Mouse (Mus musculus): ENCODE data around the gene Prps1. TPM values are rescaled to one million over a fixed set of nuclear protein-coding genes. Genes with fewer than 3 reads are reported as not detected.

Prps1 gene
- polyA plus RNA-seq, 1 experiment from 2014 or later = 18.3 TPM

- Histone ChIP-seq H3K9ac (ENCODE audit: low read length) (no peak overlapping the region), H3K27me3 (ENCODE audit: control insufficient read depth, insufficient read depth, low read length) (no peaks in the 10 kb centered on the region), H3K9me3 (ENCODE audit: control insufficient read depth, low read length) (no peaks in the 10 kb centered on the region), H3K27ac (replicated peaks) (no peak overlapping the region), H3K4me3 (ENCODE audit: low read depth, low read length) (no peak overlapping the region), H3K36me3 (ENCODE audit: control insufficient read depth, insufficient read depth, low read length) (no peaks in the 10 kb centered on the region), H3K4me1 (replicated peaks; ENCODE audit: control insufficient read depth, insufficient read depth) (no peaks in the 10 kb centered on the region), H3K4me2 (replicated peaks; ENCODE audit: low read depth) (no peak overlapping the region)
- ATAC-seq (ENCODE audit: low FRiP score, low TSS enrichment) (no peak), DNase-seq (ENCODE audit: low spot score) (no peak)
- 80% methylated on average over 12 of the region's 12 CpGs for WGBS
- TF ChIP-seq EP300 (optimal IDR thresholded peaks at IDR 0.05) = no peak
- no peak for TF ChIP-seq CTCF (IDR thresholded peaks at IDR 0.05; ENCODE audit: low read depth)
Observed at GRCm38 (mm10) chrX:140430506-140430905, 25.9 kb upstream of the Prps1 start.

DNA sequence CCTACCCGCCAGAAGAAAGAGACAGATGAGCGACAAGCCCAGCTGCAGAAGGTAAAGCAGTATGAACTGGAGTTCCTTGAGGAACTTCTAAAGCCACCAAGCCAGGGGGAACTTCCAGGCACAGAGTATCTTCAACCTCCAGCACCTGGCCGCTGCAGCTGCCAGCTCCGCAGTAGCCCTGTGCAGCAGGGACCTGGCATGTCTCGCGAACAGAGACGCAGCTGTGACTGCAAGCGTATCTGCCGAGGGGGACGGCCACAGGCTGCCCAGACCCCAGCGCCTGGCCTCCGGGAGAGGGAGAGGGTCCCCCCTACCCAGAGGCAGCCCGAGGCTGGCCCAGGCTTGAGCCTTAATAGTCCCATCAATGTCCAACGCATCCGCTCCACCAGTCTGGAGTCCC is 24.4 kb upstream of the Prps1 start:
- ATAC-seq (ENCODE audit: low FRiP score, low TSS enrichment) = no peak
- Histone ChIP-seq H3K4me3 (ENCODE audit: low read depth, low read length) (no peak overlapping the region), H3K4me1 (replicated peaks; ENCODE audit: control insufficient read depth, insufficient read depth) (no peaks in the 10 kb centered on the region), H3K4me2 (replicated peaks; ENCODE audit: low read depth) (no peak overlapping the region), H3K9ac (ENCODE audit: low read length) (no peak overlapping the region), H3K27ac (replicated peaks) (no peak overlapping the region), H3K36me3 (ENCODE audit: control insufficient read depth, insufficient read depth, low read length) (no peaks in the 10 kb centered on the region), H3K9me3 (ENCODE audit: control insufficient read depth, low read length) (no peaks in the 10 kb centered on the region), H3K27me3 (ENCODE audit: control insufficient read depth, insufficient read depth, low read length) (no peaks in the 10 kb centered on the region)
- WGBS = 88% methylated on average over 15 of the region's 15 CpGs
- no peak for DNase-seq (ENCODE audit: low spot score)
- TF ChIP-seq EP300 (optimal IDR thresholded peaks at IDR 0.05) (no peak), CTCF (IDR thresholded peaks at IDR 0.05; ENCODE audit: low read depth) (no peak)

DNA sequence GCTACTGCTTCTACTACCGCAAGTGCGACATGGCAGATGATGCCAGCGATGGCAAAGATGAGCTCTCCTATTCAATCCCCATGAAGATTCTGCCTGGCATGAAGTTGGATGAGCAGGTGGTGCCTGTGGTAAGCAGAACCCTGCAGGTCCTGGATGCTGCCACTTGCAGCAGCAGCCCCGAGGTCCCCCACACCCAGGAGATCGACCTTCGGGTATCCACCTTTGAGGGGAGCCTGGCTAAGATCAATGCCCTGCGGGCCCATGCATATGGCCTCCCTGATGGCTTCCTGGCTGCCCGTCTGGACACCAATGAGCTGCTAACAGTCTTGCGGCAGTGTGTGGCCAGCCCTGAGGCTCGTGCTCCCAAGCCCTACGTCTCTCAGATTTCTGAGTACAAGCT is 23.6 kb upstream of the Prps1 start:
- ATAC-seq (ENCODE audit: low FRiP score, low TSS enrichment) = no peak
- no peak overlapping the region for H3K4me3 ChIP-seq (ENCODE audit: low read depth, low read length)
- TF ChIP-seq EP300 (optimal IDR thresholded peaks at IDR 0.05) (no peak), CTCF (IDR thresholded peaks at IDR 0.05; ENCODE audit: low read depth) (no peak)
- H3K27me3 ChIP-seq (ENCODE audit: control insufficient read depth, insufficient read depth, low read length) = no peaks in the 10 kb centered on the region
- H3K9me3 ChIP-seq (ENCODE audit: control insufficient read depth, low read length) = no peaks in the 10 kb centered on the region
- H3K36me3 ChIP-seq (ENCODE audit: control insufficient read depth, insufficient read depth, low read length) = no peaks in the 10 kb centered on the region
- H3K27ac ChIP-seq (replicated peaks) = no peak overlapping the region
- no peaks in the 10 kb centered on the region for H3K4me1 ChIP-seq (replicated peaks; ENCODE audit: control insufficient read depth, insufficient read depth)
- 89% methylated on average over 11 of the region's 11 CpGs for WGBS
- no peak overlapping the region for H3K4me2 ChIP-seq (replicated peaks; ENCODE audit: low read depth)
- no peak for DNase-seq (ENCODE audit: low spot score)
- no peak overlapping the region for H3K9ac ChIP-seq (ENCODE audit: low read length)

DNA sequence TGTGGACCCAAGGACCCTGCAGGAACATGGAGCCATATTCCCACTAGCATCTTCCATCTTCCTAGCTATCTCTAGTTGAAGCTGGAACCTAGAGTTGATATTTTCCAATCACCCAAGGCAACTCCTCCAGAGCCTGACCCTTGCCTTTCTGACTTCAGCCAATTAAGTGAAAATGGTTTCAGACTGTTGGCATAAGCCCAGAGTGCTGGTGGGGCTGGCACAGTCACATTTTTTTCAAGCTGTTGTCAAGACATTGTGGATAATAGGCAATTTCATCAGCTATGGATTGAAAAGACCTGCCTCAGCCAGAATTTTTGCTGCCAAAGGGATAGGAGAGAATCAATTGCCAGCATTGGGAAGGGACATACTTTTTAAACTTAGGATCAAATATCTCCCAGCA is 18.5 kb upstream of the Prps1 start:
- Histone ChIP-seq H3K4me1 (replicated peaks; ENCODE audit: control insufficient read depth, insufficient read depth) (no peaks in the 10 kb centered on the region), H3K9ac (ENCODE audit: low read length) (no peak overlapping the region), H3K4me3 (ENCODE audit: low read depth, low read length) (no peak overlapping the region), H3K27me3 (ENCODE audit: control insufficient read depth, insufficient read depth, low read length) (no peaks in the 10 kb centered on the region), H3K4me2 (replicated peaks; ENCODE audit: low read depth) (no peak overlapping the region), H3K36me3 (ENCODE audit: control insufficient read depth, insufficient read depth, low read length) (no peaks in the 10 kb centered on the region), H3K27ac (replicated peaks) (no peak overlapping the region), H3K9me3 (ENCODE audit: control insufficient read depth, low read length) (no peaks in the 10 kb centered on the region)
- TF ChIP-seq CTCF (IDR thresholded peaks at IDR 0.05; ENCODE audit: low read depth) = no peak
- no peak for TF ChIP-seq EP300 (optimal IDR thresholded peaks at IDR 0.05)
- DNase-seq (ENCODE audit: low spot score) (no peak), ATAC-seq (ENCODE audit: low FRiP score, low TSS enrichment) (no peak)

DNA sequence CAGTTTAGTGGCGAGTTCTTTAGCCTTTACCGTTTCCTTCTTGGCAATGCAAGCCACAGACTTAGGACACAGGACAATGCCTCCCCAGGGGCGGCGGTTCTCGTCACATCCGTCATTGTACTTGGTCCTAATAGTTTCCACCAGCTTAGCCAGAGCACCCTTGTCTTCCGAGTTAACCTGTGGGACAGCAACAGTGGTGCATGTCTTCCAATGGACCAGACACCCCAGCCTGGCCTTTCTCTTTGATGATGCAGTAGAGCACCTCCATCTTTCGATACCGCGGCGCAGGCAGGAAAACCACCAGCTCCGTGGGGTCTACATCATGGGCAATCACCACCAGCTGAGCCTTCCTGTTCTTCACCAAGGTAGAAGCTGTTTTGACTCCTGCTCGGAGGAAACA is 10.9 kb upstream of the Prps1 start:
- WGBS = 80% methylated on average over 13 of the region's 13 CpGs
- Histone ChIP-seq H3K27me3 (ENCODE audit: control insufficient read depth, insufficient read depth, low read length) (no peaks in the 10 kb centered on the region), H3K4me3 (ENCODE audit: low read depth, low read length) (no peak overlapping the region), H3K9ac (ENCODE audit: low read length) (no peak overlapping the region), H3K4me2 (replicated peaks; ENCODE audit: low read depth) (no peak overlapping the region), H3K27ac (replicated peaks) (no peak overlapping the region), H3K4me1 (replicated peaks; ENCODE audit: control insufficient read depth, insufficient read depth) (no peaks in the 10 kb centered on the region), H3K36me3 (ENCODE audit: control insufficient read depth, insufficient read depth, low read length) (no peaks in the 10 kb centered on the region), H3K9me3 (ENCODE audit: control insufficient read depth, low read length) (no peaks in the 10 kb centered on the region)
- TF ChIP-seq EP300 (optimal IDR thresholded peaks at IDR 0.05) = no peak
- TF ChIP-seq CTCF (IDR thresholded peaks at IDR 0.05; ENCODE audit: low read depth) = no peak
- ATAC-seq (ENCODE audit: low FRiP score, low TSS enrichment) (no peak), DNase-seq (ENCODE audit: low spot score) (no peak)

DNA sequence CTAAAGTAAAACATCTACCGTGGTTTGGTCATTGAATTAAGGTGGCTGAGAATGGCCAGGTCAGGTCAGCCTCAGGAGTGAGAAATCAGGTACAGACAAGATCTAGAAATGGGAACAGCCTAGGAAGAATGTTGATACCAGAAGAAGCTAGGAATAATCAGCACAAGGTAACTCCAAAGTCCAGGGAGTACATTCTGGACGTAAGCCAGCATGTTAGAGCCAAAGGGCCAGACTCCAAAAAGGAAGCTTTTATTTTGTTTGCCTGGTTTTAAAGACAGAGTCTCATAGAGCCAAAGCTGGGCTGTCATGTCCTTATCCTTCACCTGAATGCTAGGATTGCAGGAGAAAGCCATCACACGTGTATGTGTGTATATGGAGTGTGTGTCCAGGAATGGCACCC is 6.3 kb upstream of the Prps1 start:
- Histone ChIP-seq H3K4me2 (replicated peaks; ENCODE audit: low read depth) (no peak overlapping the region), H3K27ac (replicated peaks) (no peak overlapping the region), H3K27me3 (ENCODE audit: control insufficient read depth, insufficient read depth, low read length) (no peaks in the 10 kb centered on the region), H3K9me3 (ENCODE audit: control insufficient read depth, low read length) (no peaks in the 10 kb centered on the region), H3K36me3 (ENCODE audit: control insufficient read depth, insufficient read depth, low read length) (no peaks in the 10 kb centered on the region), H3K4me1 (replicated peaks; ENCODE audit: control insufficient read depth, insufficient read depth) (no peaks in the 10 kb centered on the region), H3K9ac (ENCODE audit: low read length) (no peak overlapping the region), H3K4me3 (ENCODE audit: low read depth, low read length) (no peak overlapping the region)
- ATAC-seq (ENCODE audit: low FRiP score, low TSS enrichment) = no peak
- TF ChIP-seq CTCF (IDR thresholded peaks at IDR 0.05; ENCODE audit: low read depth) (no peak), EP300 (optimal IDR thresholded peaks at IDR 0.05) (no peak)
- DNase-seq (ENCODE audit: low spot score) = no peak
- 49% methylated on average over 3 of the region's 3 CpGs for WGBS
